Comparison of ENCODE assay signal across 11 mouse cellular contexts in genomic region chr4:48770403-48770953, GRCm38 (mm10).
DNase-seq lines count a peak whose midpoint lies in the region; ATAC-seq and TF ChIP-seq lines count a peak whose summit lies in the region.
"Had no signal": no experiment of that assay in that cellular context is flagged by ENCODE, and none has a peak within 500 bp of the region (broad histone marks: within the 10 kb centered on the region; RNA-seq: fewer than 3 reads in every experiment).

No protein-coding gene starts in this region.

- no peak overlapping the region for H3K27ac ChIP-seq in kidney, adult 2 months (ENCODE audit: insufficient read depth, low read depth, low read length)
- H3K27ac ChIP-seq in embryonic facial prominence, embryonic 15.5 days (replicated peaks): no peak overlapping the region
- no peak overlapping the region for H3K27ac ChIP-seq in hindbrain, postnatal 0 days
- H3K27ac ChIP-seq in midbrain, embryonic 16.5 days (ENCODE audit: low read length): peak overlapping the region; percentile 68

- peak; percentile 10 for DNase-seq in kidney, adult 2 months
- DNase-seq in kidney, adult 11 months: no peak
- DNase-seq in hindbrain, postnatal 0 days (ENCODE audit: low spot score): no peak
- DNase-seq in testis, postnatal 14 days (ENCODE audit: low spot score): no peak
- no peak for DNase-seq in embryo, embryonic 11 days
- DNase-seq in cerebellum, adult 11-12 months: no peak
- DNase-seq: heart, postnatal 14 days; lung, postnatal 10 days had no signal

- H3K9me3 ChIP-seq in embryonic facial prominence, embryonic 15.5 days (replicated peaks): no peaks in the 10 kb centered on the region
- H3K9me3 ChIP-seq in hindbrain, postnatal 0 days (ENCODE audit: low read length): no peaks in the 10 kb centered on the region
- H3K9me3 ChIP-seq in midbrain, embryonic 16.5 days (replicated peaks; ENCODE audit: control insufficient read depth, low read length, poor library complexity, severe bottlenecking): no peaks in the 10 kb centered on the region

- H3K36me3 ChIP-seq in kidney, adult 2 months (ENCODE audit: control insufficient read depth, insufficient read depth, low read length): no peaks in the 10 kb centered on the region
- no peaks in the 10 kb centered on the region for H3K36me3 ChIP-seq in embryonic facial prominence, embryonic 15.5 days
- H3K36me3 ChIP-seq in hindbrain, postnatal 0 days (ENCODE audit: insufficient read depth, low read length): no peaks in the 10 kb centered on the region
- H3K36me3 ChIP-seq in midbrain, embryonic 16.5 days (ENCODE audit: control insufficient read depth, insufficient read depth, low read length): no peaks in the 10 kb centered on the region

- no peak overlapping the region for H3K9ac ChIP-seq in embryonic facial prominence, embryonic 15.5 days
- H3K9ac ChIP-seq in hindbrain, postnatal 0 days (replicated peaks; ENCODE audit: low read length): no peak overlapping the region
- no peak overlapping the region for H3K9ac ChIP-seq in midbrain, embryonic 16.5 days (ENCODE audit: low read depth, low read length)

- no peak for TF ChIP-seq CTCF in kidney, adult 2 months (conservative IDR thresholded peaks at IDR 0.05; ENCODE audit: insufficient read depth, insufficient read length, low read depth, low read length)
- TF ChIP-seq CTCF in hindbrain, postnatal 0 days (IDR thresholded peaks at IDR 0.05; ENCODE audit: low read depth): no peak

- H3K27me3 ChIP-seq in kidney, adult 2 months (replicated peaks; ENCODE audit: control insufficient read depth, insufficient read depth, low read length): no peaks in the 10 kb centered on the region
- no peaks in the 10 kb centered on the region for H3K27me3 ChIP-seq in embryonic facial prominence, embryonic 15.5 days
- H3K27me3 ChIP-seq in hindbrain, postnatal 0 days (ENCODE audit: insufficient read depth, low read length): no peaks in the 10 kb centered on the region
- H3K27me3 ChIP-seq in midbrain, embryonic 16.5 days (ENCODE audit: control insufficient read depth, insufficient read depth, low read depth, low read length): no peaks in the 10 kb centered on the region

- ATAC-seq in embryonic facial prominence, embryonic 15.5 days (ENCODE audit: insufficient number of reproducible peaks, low FRiP score, low TSS enrichment, low read depth): no peak
- peak; percentile 43; the same call in 1 of the 2 replicates for ATAC-seq in hindbrain, postnatal 0 days
- no peak for ATAC-seq in midbrain, embryonic 16.5 days

- 0 out of 2 replicates have a peak overlapping the region, but pooled peaks have one; percentile 31 for H3K4me2 ChIP-seq in embryonic facial prominence, embryonic 15.5 days (replicated peaks)
- H3K4me2 ChIP-seq in hindbrain, postnatal 0 days (ENCODE audit: low read depth, low read length): no peak overlapping the region
- H3K4me2 ChIP-seq in midbrain, embryonic 16.5 days (ENCODE audit: low read length): no peak overlapping the region
- H3K4me2 ChIP-seq: liver, embryonic 11.5 days had no signal

- no peak overlapping the region for H3K4me3 ChIP-seq in kidney, adult 2 months (ENCODE audit: insufficient read depth, low read depth, low read length)
- no peak overlapping the region for H3K4me3 ChIP-seq in embryonic facial prominence, embryonic 15.5 days (replicated peaks)
- H3K4me3 ChIP-seq in hindbrain, postnatal 0 days (ENCODE audit: low read length): no peak overlapping the region
- H3K4me3 ChIP-seq in midbrain, embryonic 16.5 days (ENCODE audit: low read depth, low read length): no peak overlapping the region

- WGBS in kidney, adult 2 months: 42% methylated on average over 3 of the region's 3 CpGs
- 21% methylated on average over 3 of the region's 3 CpGs for WGBS in embryonic facial prominence, embryonic 15.5 days
- 75% methylated on average over 2 of the region's 3 CpGs for WGBS in hindbrain, postnatal 0 days
- 41% methylated on average over 3 of the region's 3 CpGs for WGBS in midbrain, embryonic 16.5 days

- H3K4me1 ChIP-seq in kidney, adult 2 months (ENCODE audit: control insufficient read depth, insufficient read depth, low read length): no peaks in the 10 kb centered on the region
- 0 out of 2 replicates have a peak, but pooled peaks cover 7% of the 10 kb centered on the region for H3K4me1 ChIP-seq in embryonic facial prominence, embryonic 15.5 days
- no peaks in the 10 kb centered on the region for H3K4me1 ChIP-seq in hindbrain, postnatal 0 days (ENCODE audit: insufficient read depth, low read length)
- 0 out of 2 replicates have a peak, but pooled peaks cover 6% of the 10 kb centered on the region for H3K4me1 ChIP-seq in midbrain, embryonic 16.5 days (ENCODE audit: control insufficient read depth, insufficient read depth, low read length)

- no peak for TF ChIP-seq POLR2A in kidney, adult 2 months (IDR thresholded peaks at IDR 0.05; ENCODE audit: low read depth, low read length)
